Mouse (Mus musculus): ENCODE measurements at regions not wholly inside any gene's neighbourhood (a gene's known extent, or its start where the extent isn't known, plus 50 kb on each side); places are given as distances from the start of the nearest gene placed in this dataset.

- no peaks in the 10 kb centered on the region for H3K27me3 ChIP-seq (ENCODE audit: control insufficient read depth, insufficient read depth, low read length)
- no peak overlapping the region for H3K4me3 ChIP-seq (ENCODE audit: low read length)
- H3K4me2 ChIP-seq (replicated peaks; ENCODE audit: low read depth, low read length): peak overlapping the region; percentile 8; the same call in 1 of the 2 replicates
- H3K36me3 ChIP-seq (ENCODE audit: control insufficient read depth, insufficient read depth, low read length): no peaks in the 10 kb centered on the region
- no peak overlapping the region for H3K9ac ChIP-seq (ENCODE audit: low read depth, low read length)
- 39% methylated on average over 12 of the region's 12 CpGs for WGBS
- H3K4me1 ChIP-seq (ENCODE audit: control insufficient read depth, insufficient read depth, low read length): 0 out of 2 replicates have a peak, but pooled peaks cover 6% of the 10 kb centered on the region
- no peak overlapping the region for H3K27ac ChIP-seq (ENCODE audit: low read depth, low read length)
- H3K9me3 ChIP-seq (ENCODE audit: control insufficient read depth, low read length): no peaks in the 10 kb centered on the region
- peak; percentile 32; the same call in 1 of the 2 replicates for ATAC-seq (ENCODE audit: low FRiP score, low TSS enrichment)
Observed at GRCm38 (mm10) chr4:142496605-142497004, 257.4 kb upstream of the Kazn start.

DNA sequence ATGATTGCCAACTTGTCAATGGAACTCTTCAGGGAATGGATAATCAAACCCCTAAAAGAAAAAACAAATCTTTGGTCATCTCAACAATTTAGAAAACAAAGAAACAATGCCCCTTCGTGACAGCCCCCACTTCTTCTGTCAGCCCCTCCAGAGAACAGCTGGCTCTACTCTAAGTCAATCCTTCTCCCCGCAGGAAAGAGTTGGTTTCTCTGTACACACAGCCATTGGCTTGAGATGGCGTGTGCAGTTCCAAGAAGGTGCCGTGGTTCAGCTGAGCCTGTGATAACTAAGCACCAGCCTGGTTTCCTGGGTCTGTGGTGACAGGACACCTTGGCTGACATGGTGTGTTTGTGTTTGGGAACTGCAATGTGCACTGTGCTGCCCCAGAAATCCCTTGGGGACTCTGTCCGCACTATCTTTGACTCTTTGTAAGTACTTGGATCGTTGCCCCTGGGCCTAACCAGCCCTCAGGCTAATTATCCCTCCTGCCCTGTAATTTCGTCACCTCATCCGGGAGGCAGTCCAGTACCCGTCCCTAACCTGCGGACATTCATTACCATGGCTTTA lies 253.8 kb upstream of the Kazn start:
- Histone ChIP-seq H3K4me2 (replicated peaks; ENCODE audit: low read depth, low read length) (no peak overlapping the region), H3K9ac (ENCODE audit: low read depth, low read length) (no peak overlapping the region), H3K4me3 (ENCODE audit: low read length) (no peak overlapping the region), H3K9me3 (ENCODE audit: control insufficient read depth, low read length) (no peaks in the 10 kb centered on the region), H3K27ac (ENCODE audit: low read depth, low read length) (no peak overlapping the region), H3K27me3 (ENCODE audit: control insufficient read depth, insufficient read depth, low read length) (no peaks in the 10 kb centered on the region), H3K36me3 (ENCODE audit: control insufficient read depth, insufficient read depth, low read length) (no peaks in the 10 kb centered on the region), H3K4me1 (ENCODE audit: control insufficient read depth, insufficient read depth, low read length) (0 out of 2 replicates have a peak, but pooled peaks cover 6% of the 10 kb centered on the region)
- 44% methylated on average over 10 of the region's 10 CpGs for WGBS
- no peak for ATAC-seq (ENCODE audit: low FRiP score, low TSS enrichment)

DNA sequence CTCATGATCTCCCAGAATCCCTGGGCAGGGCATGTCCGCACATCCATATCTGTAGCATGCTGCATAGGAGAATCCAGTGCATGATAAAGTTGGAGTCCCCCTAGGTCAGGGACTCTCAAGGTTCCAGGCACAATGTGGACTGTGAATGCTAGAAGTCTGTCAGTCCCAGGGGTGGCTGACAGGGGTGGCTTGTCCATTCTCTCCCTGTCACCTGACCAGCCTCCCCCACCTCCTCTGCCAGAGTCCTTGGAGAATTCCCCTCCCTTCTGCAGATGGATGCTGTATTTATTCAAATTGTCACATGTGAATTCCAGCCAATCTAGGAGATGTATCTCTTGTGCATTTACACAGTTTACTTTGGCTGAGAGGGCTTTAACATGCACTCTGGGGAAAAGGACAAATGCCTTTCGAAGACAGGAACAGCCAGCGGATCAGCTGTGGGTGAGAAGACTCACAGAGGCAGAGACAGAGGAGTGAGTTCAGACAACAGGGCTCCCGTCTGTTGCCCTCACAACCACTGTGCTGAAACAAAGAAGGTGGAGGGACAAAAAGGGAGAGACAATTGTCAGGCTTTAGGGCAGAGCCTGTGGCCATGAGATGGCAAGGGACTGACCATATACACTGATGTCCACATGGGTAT lies 246.7 kb upstream of the Kazn start:
- Histone ChIP-seq H3K4me2 (replicated peaks; ENCODE audit: low read depth, low read length) (no peak overlapping the region), H3K9ac (ENCODE audit: low read depth, low read length) (no peak overlapping the region), H3K27ac (ENCODE audit: low read depth, low read length) (no peak overlapping the region), H3K36me3 (ENCODE audit: control insufficient read depth, insufficient read depth, low read length) (no peaks in the 10 kb centered on the region), H3K4me3 (ENCODE audit: low read length) (no peak overlapping the region), H3K9me3 (ENCODE audit: control insufficient read depth, low read length) (no peaks in the 10 kb centered on the region), H3K27me3 (ENCODE audit: control insufficient read depth, insufficient read depth, low read length) (no peaks in the 10 kb centered on the region), H3K4me1 (ENCODE audit: control insufficient read depth, insufficient read depth, low read length) (no peaks in the 10 kb centered on the region)
- 0 out of 2 replicates have a peak, but pooled peaks have one; percentile 20 for ATAC-seq (ENCODE audit: low FRiP score, low TSS enrichment)
- WGBS: 68% methylated on average over 4 of the region's 4 CpGs

GRCm38 (mm10) chr4:142475632-142476031 lies 236.4 kb upstream of the Kazn start:
- H3K9ac ChIP-seq (ENCODE audit: low read depth, low read length): no peak overlapping the region
- no peak overlapping the region for H3K4me2 ChIP-seq (replicated peaks; ENCODE audit: low read depth, low read length)
- H3K36me3 ChIP-seq (ENCODE audit: control insufficient read depth, insufficient read depth, low read length): no peaks in the 10 kb centered on the region
- H3K4me3 ChIP-seq (ENCODE audit: low read length): no peak overlapping the region
- no peaks in the 10 kb centered on the region for H3K9me3 ChIP-seq (ENCODE audit: control insufficient read depth, low read length)
- no peak for ATAC-seq (ENCODE audit: low FRiP score, low TSS enrichment)
- no peak overlapping the region for H3K27ac ChIP-seq (ENCODE audit: low read depth, low read length)
- H3K27me3 ChIP-seq (ENCODE audit: control insufficient read depth, insufficient read depth, low read length): no peaks in the 10 kb centered on the region
- no peaks in the 10 kb centered on the region for H3K4me1 ChIP-seq (ENCODE audit: control insufficient read depth, insufficient read depth, low read length)
- 82% methylated on average over 10 of the region's 10 CpGs for WGBS

DNA sequence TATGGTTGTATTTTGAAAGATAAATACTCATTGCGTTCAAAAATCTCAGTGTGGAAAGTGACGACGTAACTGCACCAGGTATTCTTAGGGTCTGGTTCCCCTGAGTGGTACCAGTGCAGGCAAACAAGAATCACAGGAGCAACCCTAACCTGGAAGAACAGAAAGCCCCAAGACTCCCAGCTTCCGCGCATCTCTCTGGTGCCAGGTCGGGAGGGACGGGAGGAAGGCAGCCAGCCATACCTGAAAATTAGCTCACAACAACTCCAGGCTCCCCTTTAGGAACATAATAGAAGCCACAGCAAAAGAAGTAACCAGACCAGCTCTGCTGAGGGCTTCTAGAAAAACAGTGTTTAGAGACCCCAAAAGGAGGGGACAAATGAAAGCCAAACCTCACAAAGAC lies 235.4 kb upstream of the Kazn start:
- no peak for ATAC-seq (ENCODE audit: low FRiP score, low TSS enrichment)
- Histone ChIP-seq H3K36me3 (ENCODE audit: control insufficient read depth, insufficient read depth, low read length) (no peaks in the 10 kb centered on the region), H3K27me3 (ENCODE audit: control insufficient read depth, insufficient read depth, low read length) (no peaks in the 10 kb centered on the region), H3K9me3 (ENCODE audit: control insufficient read depth, low read length) (no peaks in the 10 kb centered on the region), H3K9ac (ENCODE audit: low read depth, low read length) (no peak overlapping the region), H3K4me1 (ENCODE audit: control insufficient read depth, insufficient read depth, low read length) (no peaks in the 10 kb centered on the region), H3K4me2 (replicated peaks; ENCODE audit: low read depth, low read length) (no peak overlapping the region), H3K27ac (ENCODE audit: low read depth, low read length) (no peak overlapping the region), H3K4me3 (ENCODE audit: low read length) (no peak overlapping the region)
- 87% methylated on average over 7 of the region's 7 CpGs for whole genome bisulfite sequencing

DNA sequence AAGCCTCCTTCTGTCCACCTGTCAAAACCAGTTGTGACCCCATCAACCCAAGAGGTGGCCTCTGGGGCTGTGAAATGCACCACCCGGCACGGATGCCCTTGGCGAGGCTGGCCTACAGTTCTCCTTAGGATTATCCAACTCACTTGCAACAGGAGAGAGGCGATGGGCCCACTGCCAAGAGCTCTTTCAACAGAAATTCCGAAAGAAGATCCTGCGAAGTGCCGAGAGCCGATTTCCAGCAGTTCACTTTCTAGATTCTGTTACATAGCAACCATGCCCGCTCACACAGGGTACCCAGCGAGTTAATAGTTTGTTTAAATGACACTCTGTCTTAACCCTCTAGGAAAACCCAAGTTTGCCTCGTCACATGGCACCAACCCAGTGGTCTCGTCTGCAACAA lies 234.8 kb upstream of the Kazn start:
- no peak overlapping the region for H3K4me2 ChIP-seq (replicated peaks; ENCODE audit: low read depth, low read length)
- 76% methylated on average over 12 of the region's 12 CpGs for WGBS

GRCm38 (mm10) chr4:142473284-142473683 lies 234.1 kb upstream of the Kazn start:
- Histone ChIP-seq H3K9me3 (ENCODE audit: control insufficient read depth, low read length) (no peaks in the 10 kb centered on the region), H3K4me1 (ENCODE audit: control insufficient read depth, insufficient read depth, low read length) (no peaks in the 10 kb centered on the region), H3K4me3 (ENCODE audit: low read length) (no peak overlapping the region), H3K9ac (ENCODE audit: low read depth, low read length) (no peak overlapping the region), H3K27ac (ENCODE audit: low read depth, low read length) (no peak overlapping the region), H3K27me3 (ENCODE audit: control insufficient read depth, insufficient read depth, low read length) (no peaks in the 10 kb centered on the region), H3K4me2 (replicated peaks; ENCODE audit: low read depth, low read length) (no peak overlapping the region), H3K36me3 (ENCODE audit: control insufficient read depth, insufficient read depth, low read length) (no peaks in the 10 kb centered on the region)
- no peak for ATAC-seq (ENCODE audit: low FRiP score, low TSS enrichment)
- WGBS: 75% methylated on average over 8 of the region's 8 CpGs

More for the DNA sequence above, 234.8 kb upstream of the Kazn start:
- Histone ChIP-seq H3K9ac (ENCODE audit: low read depth, low read length) (no peak overlapping the region), H3K36me3 (ENCODE audit: control insufficient read depth, insufficient read depth, low read length) (no peaks in the 10 kb centered on the region), H3K27me3 (ENCODE audit: control insufficient read depth, insufficient read depth, low read length) (no peaks in the 10 kb centered on the region), H3K4me1 (ENCODE audit: control insufficient read depth, insufficient read depth, low read length) (no peaks in the 10 kb centered on the region), H3K9me3 (ENCODE audit: control insufficient read depth, low read length) (no peaks in the 10 kb centered on the region), H3K27ac (ENCODE audit: low read depth, low read length) (no peak overlapping the region), H3K4me3 (ENCODE audit: low read length) (no peak overlapping the region)
- ATAC-seq (ENCODE audit: low FRiP score, low TSS enrichment): no peak

- Histone ChIP-seq H3K4me2 (replicated peaks; ENCODE audit: low read depth, low read length) (no peak overlapping the region), H3K27ac (ENCODE audit: low read depth, low read length) (no peak overlapping the region), H3K9me3 (ENCODE audit: control insufficient read depth, low read length) (no peaks in the 10 kb centered on the region), H3K27me3 (ENCODE audit: control insufficient read depth, insufficient read depth, low read length) (no peaks in the 10 kb centered on the region), H3K9ac (ENCODE audit: low read depth, low read length) (no peak overlapping the region), H3K36me3 (ENCODE audit: control insufficient read depth, insufficient read depth, low read length) (no peaks in the 10 kb centered on the region), H3K4me1 (ENCODE audit: control insufficient read depth, insufficient read depth, low read length) (no peaks in the 10 kb centered on the region), H3K4me3 (ENCODE audit: low read length) (no peak overlapping the region)
- ATAC-seq (ENCODE audit: low FRiP score, low TSS enrichment): no peak
- 85% methylated on average over 3 of the region's 3 CpGs for WGBS
Observed at GRCm38 (mm10) chr4:142472332-142472731, 233.1 kb upstream of the Kazn start.

DNA sequence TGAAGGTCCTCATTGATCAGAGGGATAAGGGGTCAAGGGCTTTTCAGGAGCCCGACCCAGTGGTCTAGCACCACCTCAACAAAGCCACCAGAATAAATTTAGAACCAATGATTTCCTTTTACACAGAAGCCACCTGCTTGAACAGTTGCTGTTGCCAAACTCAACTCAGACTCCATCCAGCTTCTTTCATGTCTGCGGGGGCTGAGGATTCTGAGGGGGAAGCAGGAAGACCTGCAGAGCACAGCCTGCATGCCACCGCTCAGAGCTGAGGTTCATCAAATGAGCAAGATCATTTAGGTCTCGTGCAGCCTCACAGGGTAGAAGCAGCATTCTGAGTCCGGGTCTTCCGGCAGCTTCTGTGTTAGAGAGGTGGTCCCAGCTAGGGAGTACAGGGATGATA lies 231.6 kb upstream of the Kazn start:
- 86% methylated on average over 6 of the region's 6 CpGs for whole genome bisulfite sequencing
- no peaks in the 10 kb centered on the region for H3K9me3 ChIP-seq (ENCODE audit: control insufficient read depth, low read length)
- ATAC-seq (ENCODE audit: low FRiP score, low TSS enrichment): no peak
- no peak overlapping the region for H3K4me2 ChIP-seq (replicated peaks; ENCODE audit: low read depth, low read length)
- H3K4me1 ChIP-seq (ENCODE audit: control insufficient read depth, insufficient read depth, low read length): no peaks in the 10 kb centered on the region
- no peak overlapping the region for H3K27ac ChIP-seq (ENCODE audit: low read depth, low read length)
- no peak overlapping the region for H3K4me3 ChIP-seq (ENCODE audit: low read length)
- no peak overlapping the region for H3K9ac ChIP-seq (ENCODE audit: low read depth, low read length)
- no peaks in the 10 kb centered on the region for H3K36me3 ChIP-seq (ENCODE audit: control insufficient read depth, insufficient read depth, low read length)
- H3K27me3 ChIP-seq (ENCODE audit: control insufficient read depth, insufficient read depth, low read length): no peaks in the 10 kb centered on the region

Data from kidney, embryonic 14.5 days (tissue).